Mouse (Mus musculus) heart, adult 2 months (tissue): Measurements from ENCODE around the gene Dscam.

Experiments used
- CTCF ChIP-seq: fragments of 200-600 bp; IDR thresholded peaks from 2 replicates; pipeline ENCODE4 v1.8.1; 2022; ENCODE audit warnings: antibody characterized with exemption, mild to moderate bottlenecking, moderate library complexity
- EP300 ChIP-seq: fragments of 200-500 bp; IDR thresholded peaks from 2 replicates; pipeline ENCODE4 v1.6.1; 2011; ENCODE audit warnings: low read depth, low read length, control low read depth; ENCODE audit not compliant: insufficient read depth

- TF ChIP-seq EP300 (no peak), CTCF (no peak)
Observed at GRCm38 (mm10) chr16:96767508-96767907, 403.0 kb downstream of the Dscam start.
